Mouse (Mus musculus) liver, adult 2 months (tissue): ENCODE measurements around the gene Actl6b. TPM values are rescaled to one million over a fixed set of nuclear protein-coding genes. Genes with fewer than 3 reads are reported as not detected.

Experiments
- DNase-seq: peaks from one replicate; pipeline ENCODE4 v3.0.0-alpha.2; 2011; ENCODE audit warnings: low read depth, low spot score; ENCODE audit errors: extremely low read depth
- H3K27ac ChIP-seq: fragments of 200-500 bp; replicated peaks from 2 replicates; pipeline ENCODE4 v1.5.1; 2012; ENCODE audit warnings: low read depth, mild to moderate bottlenecking, control low read depth, inconsistent platforms, low read length; ENCODE audit not compliant: insufficient read depth
- H3K27me3 ChIP-seq: fragments of 200-500 bp; 2 replicates; pipeline ENCODE4 v1.6.1; 2012; ENCODE audit warnings: mild to moderate bottlenecking, moderate library complexity, low read length, inconsistent platforms; ENCODE audit not compliant: control insufficient read depth, insufficient read depth
- H3K36me3 ChIP-seq: fragments of 200-500 bp; 2 replicates; pipeline ENCODE4 v1.6.1; 2012; ENCODE audit warnings: low read length, inconsistent platforms; ENCODE audit not compliant: control insufficient read depth, insufficient read depth
- H3K4me1 ChIP-seq: fragments of 200-500 bp; 2 replicates; pipeline ENCODE4 v1.6.1; 2011; ENCODE audit warnings: low read length; ENCODE audit not compliant: control insufficient read depth, insufficient read depth
- H3K4me3 ChIP-seq: fragments of 200-500 bp; 2 replicates; pipeline ENCODE4 v1.5.1; 2011; ENCODE audit warnings: low read depth, mild to moderate bottlenecking, control low read depth, low read length, moderate library complexity; ENCODE audit not compliant: insufficient read depth
- H3K79me2 ChIP-seq: fragments of 200-500 bp; 2 replicates; pipeline ENCODE4 v1.6.1; 2012; ENCODE audit warnings: inconsistent platforms, mild to moderate bottlenecking, low read length, moderate library complexity; ENCODE audit not compliant: control insufficient read depth, insufficient read depth
- H3K9ac ChIP-seq: fragments of 200-500 bp; 2 replicates; pipeline ENCODE4 v1.6.1; 2012; ENCODE audit warnings: low read depth, mild to moderate bottlenecking, control low read depth, inconsistent platforms, low read length
- CTCF ChIP-seq: fragments of 200-500 bp; IDR thresholded peaks from 2 replicates; pipeline ENCODE4 v1.5.1; 2011; ENCODE audit warnings: low read depth, low read length, control low read depth
- POLR2A ChIP-seq: fragments of 200-500 bp; IDR thresholded peaks from 2 replicates; pipeline ENCODE4 v1.6.1; 2011; ENCODE audit warnings: low read length, control low read depth; ENCODE audit not compliant: insufficient read depth; ENCODE audit errors: extremely low read depth
- WGBS: fragments of 180-500 bp; shearing (Covaris S2); methylation state at CpG from one replicate; pipeline ENCODE4 v1.1.7; 2018; 5-methylcytosine and 5-hydroxymethylcytosine counted together
- polyA plus RNA-seq: library from polyadenylated mRNA; depleted of rRNA; stranded (reverse); fragments of >200 nt; gene quantifications from 2 replicates; pipeline ENCODE4 v1.2.3, GENCODE M21; 2012
- total RNA-seq: library from RNA; depleted of rRNA; stranded (reverse); fragments of >200 nt; gene quantifications from 2 replicates; pipeline ENCODE4 v1.2.3, GENCODE M21; 2014

Gene Actl6b
- total and polyA plus RNA-seq, 2 experiments: not detected

- DNase-seq: no peak
- H3K4me1 ChIP-seq: peaks cover 11% of the 10 kb centered on the region
- H3K9ac ChIP-seq: no peak overlapping the region
- no peak overlapping the region for H3K4me3 ChIP-seq
- no peaks in the 10 kb centered on the region for H3K79me2 ChIP-seq
- no peaks in the 10 kb centered on the region for H3K27me3 ChIP-seq
- no peaks in the 10 kb centered on the region for H3K36me3 ChIP-seq
- TF ChIP-seq POLR2A (no peak), CTCF (no peak)
- H3K27ac ChIP-seq: no peak overlapping the region
- WGBS: 58% methylated on average over 26 of the region's 26 CpGs
These were observed 54.7 kb downstream of the Actl6b start for GRCm38 (mm10) chr5:137607860-137608653.

- H3K27ac ChIP-seq: no peak overlapping the region
- no peaks in the 10 kb centered on the region for H3K27me3 ChIP-seq
- WGBS: 55% methylated on average over 23 of the region's 23 CpGs
- DNase-seq: no peak
- peaks cover 11% of the 10 kb centered on the region for H3K4me1 ChIP-seq
- no peak overlapping the region for H3K4me3 ChIP-seq
- TF ChIP-seq POLR2A: no peak
- TF ChIP-seq CTCF: no peak
- H3K36me3 ChIP-seq: no peaks in the 10 kb centered on the region
- no peaks in the 10 kb centered on the region for H3K79me2 ChIP-seq
- H3K9ac ChIP-seq: no peak overlapping the region
These were observed 55.4 kb downstream of the Actl6b start for GRCm38 (mm10) chr5:137608654-137609190.

GRCm38 (mm10) chr5:137609292-137609691, 56.0 kb downstream of the Actl6b start:
- H3K4me3 ChIP-seq: no peak overlapping the region
- H3K27ac ChIP-seq: no peak overlapping the region
- H3K27me3 ChIP-seq: no peaks in the 10 kb centered on the region
- TF ChIP-seq POLR2A (no peak), CTCF (no peak)
- no peaks in the 10 kb centered on the region for H3K36me3 ChIP-seq
- no peaks in the 10 kb centered on the region for H3K79me2 ChIP-seq
- H3K4me1 ChIP-seq: peaks cover 11% of the 10 kb centered on the region
- DNase-seq: peak; percentile 54
- 68% methylated on average over 3 of the region's 3 CpGs for WGBS
- H3K9ac ChIP-seq: no peak overlapping the region

- TF ChIP-seq CTCF (no peak), POLR2A (no peak)
- Histone ChIP-seq H3K79me2 (no peaks in the 10 kb centered on the region), H3K9ac (0 out of 2 replicates have a peak overlapping the region, but pooled peaks have one; percentile 23), H3K27me3 (no peaks in the 10 kb centered on the region), H3K4me3 (peak overlapping the region; percentile 43; the same call in 1 of the 2 replicates), H3K27ac (no peak overlapping the region), H3K36me3 (no peaks in the 10 kb centered on the region), H3K4me1 (peaks cover 11% of the 10 kb centered on the region)
- DNase-seq: no peak
- 80% methylated on average over 4 of the region's 4 CpGs for WGBS
These were observed 56.7 kb downstream of the Actl6b start for GRCm38 (mm10) chr5:137610056-137610455.

GRCm38 (mm10) chr5:137610548-137611244, 57.4 kb downstream of the Actl6b start:
- peak overlapping the region; percentile 35; the same call in 1 of the 2 replicates for H3K9ac ChIP-seq

More at GRCm38 (mm10) chr5:137610548-137611244, 57.4 kb downstream of the Actl6b start:
- Histone ChIP-seq H3K4me3 (peak overlapping the region; percentile 43), H3K27ac (peak overlapping the region; percentile 45), H3K4me1 (peaks cover 11% of the 10 kb centered on the region), H3K79me2 (no peaks in the 10 kb centered on the region), H3K27me3 (no peaks in the 10 kb centered on the region), H3K36me3 (no peaks in the 10 kb centered on the region)
- TF ChIP-seq CTCF (no peak), POLR2A (no peak)
- 32% methylated on average over 12 of the region's 12 CpGs for WGBS
- DNase-seq: no peak
